Mouse (Mus musculus): ENCODE measurements at regions not wholly inside any gene's neighbourhood (a gene's known extent, or its start where the extent isn't known, plus 50 kb on each side); places are given as distances from the start of the nearest gene placed in this dataset.
A peak's percentile ranks its signal among the peaks of the same experiment; 100 is the strongest.

GRCm38 (mm10) chr1:168764368-168764895 lies 332.4 kb upstream of the Pbx1 start:
- H3K4me1 ChIP-seq (ENCODE audit: insufficient read depth) = no peaks in the 10 kb centered on the region
- H3K36me3 ChIP-seq (ENCODE audit: insufficient read depth) = no peaks in the 10 kb centered on the region
- no peaks in the 10 kb centered on the region for H3K27me3 ChIP-seq (ENCODE audit: insufficient read depth, low read length)
- WGBS = 71% methylated on average over 6 of the region's 6 CpGs
- no peak overlapping the region for H3K27ac ChIP-seq (ENCODE audit: low read depth)
- no peak overlapping the region for H3K4me2 ChIP-seq
- no peak overlapping the region for H3K9ac ChIP-seq
- DNase-seq (no peak), ATAC-seq (ENCODE audit: insufficient read depth) (no peak)
- H3K9me3 ChIP-seq (ENCODE audit: low read depth, low read length) = no peaks in the 10 kb centered on the region
- H3K4me3 ChIP-seq (ENCODE audit: low read depth, low read length) = no peak overlapping the region
- no peak for TF ChIP-seq CTCF (IDR thresholded peaks at IDR 0.05; ENCODE audit: low read depth)

- H3K27ac ChIP-seq (ENCODE audit: low read depth) = no peak overlapping the region
- H3K9ac ChIP-seq = no peak overlapping the region
- TF ChIP-seq CTCF (IDR thresholded peaks at IDR 0.05; ENCODE audit: low read depth) = no peak
- H3K9me3 ChIP-seq (ENCODE audit: low read depth, low read length) = no peaks in the 10 kb centered on the region
- no peaks in the 10 kb centered on the region for H3K27me3 ChIP-seq (ENCODE audit: insufficient read depth, low read length)
- no peaks in the 10 kb centered on the region for H3K4me1 ChIP-seq (ENCODE audit: insufficient read depth)
- no peaks in the 10 kb centered on the region for H3K36me3 ChIP-seq (ENCODE audit: insufficient read depth)
- no peak for DNase-seq
- ATAC-seq (ENCODE audit: insufficient read depth) = no peak
- H3K4me2 ChIP-seq = no peak overlapping the region
- 90% methylated on average over 2 of the region's 2 CpGs for WGBS
- no peak overlapping the region for H3K4me3 ChIP-seq (ENCODE audit: low read depth, low read length)
Measured at GRCm38 (mm10) chr1:168761095-168761494, 329.0 kb upstream of the Pbx1 start.

- no peaks in the 10 kb centered on the region for H3K36me3 ChIP-seq (ENCODE audit: insufficient read depth)
- TF ChIP-seq CTCF (IDR thresholded peaks at IDR 0.05; ENCODE audit: low read depth) = no peak
- H3K27ac ChIP-seq (ENCODE audit: low read depth) = no peak overlapping the region
- no peak overlapping the region for H3K9ac ChIP-seq
- H3K9me3 ChIP-seq (ENCODE audit: low read depth, low read length) = no peaks in the 10 kb centered on the region
- no peaks in the 10 kb centered on the region for H3K27me3 ChIP-seq (ENCODE audit: insufficient read depth, low read length)
- H3K4me3 ChIP-seq (ENCODE audit: low read depth, low read length) = no peak overlapping the region
- no peaks in the 10 kb centered on the region for H3K4me1 ChIP-seq (ENCODE audit: insufficient read depth)
- ATAC-seq (ENCODE audit: insufficient read depth) (no peak), DNase-seq (no peak)
- H3K4me2 ChIP-seq = no peak overlapping the region
- 63% methylated on average over 1 of the region's 1 CpGs for WGBS
Measured at GRCm38 (mm10) chr1:168760239-168760638, 328.2 kb upstream of the Pbx1 start.

- 74% methylated on average over 2 of the region's 2 CpGs for WGBS
- H3K27ac ChIP-seq (ENCODE audit: low read depth) = no peak overlapping the region
- no peak overlapping the region for H3K4me2 ChIP-seq
- H3K27me3 ChIP-seq (ENCODE audit: insufficient read depth, low read length) = no peaks in the 10 kb centered on the region
- ATAC-seq (ENCODE audit: insufficient read depth) = no peak
- no peaks in the 10 kb centered on the region for H3K36me3 ChIP-seq (ENCODE audit: insufficient read depth)
- no peaks in the 10 kb centered on the region for H3K9me3 ChIP-seq (ENCODE audit: low read depth, low read length)
- H3K9ac ChIP-seq = no peak overlapping the region
- peak; percentile 28 for DNase-seq
- no peaks in the 10 kb centered on the region for H3K4me1 ChIP-seq (ENCODE audit: insufficient read depth)
- no peak overlapping the region for H3K4me3 ChIP-seq (ENCODE audit: low read depth, low read length)
- no peak; the same call in 1 of the 2 replicates for TF ChIP-seq CTCF (IDR thresholded peaks at IDR 0.05; ENCODE audit: low read depth)
Measured at GRCm38 (mm10) chr1:168758835-168759234, 326.8 kb upstream of the Pbx1 start.

- Histone ChIP-seq H3K9me3 (ENCODE audit: low read depth, low read length) (no peaks in the 10 kb centered on the region), H3K36me3 (ENCODE audit: insufficient read depth) (no peaks in the 10 kb centered on the region), H3K27me3 (ENCODE audit: insufficient read depth, low read length) (no peaks in the 10 kb centered on the region), H3K4me2 (no peak overlapping the region), H3K4me1 (ENCODE audit: insufficient read depth) (no peaks in the 10 kb centered on the region), H3K9ac (no peak overlapping the region), H3K27ac (ENCODE audit: low read depth) (no peak overlapping the region), H3K4me3 (ENCODE audit: low read depth, low read length) (no peak overlapping the region)
- ATAC-seq (ENCODE audit: insufficient read depth) = no peak
- 79% methylated on average over 7 of the region's 7 CpGs for WGBS
- no peak for TF ChIP-seq CTCF (IDR thresholded peaks at IDR 0.05; ENCODE audit: low read depth)
- DNase-seq = no peak
Measured at GRCm38 (mm10) chr1:168754196-168754595, 322.1 kb upstream of the Pbx1 start.

- H3K27ac ChIP-seq (ENCODE audit: low read depth) = no peak overlapping the region
- no peak for ATAC-seq (ENCODE audit: insufficient read depth)
Measured at GRCm38 (mm10) chr1:168743435-168743834, 311.4 kb upstream of the Pbx1 start.

GRCm38 (mm10) chr1:168738005-168738404 lies 305.9 kb upstream of the Pbx1 start:
- Histone ChIP-seq H3K27ac (ENCODE audit: low read depth) (no peak overlapping the region), H3K4me2 (no peak overlapping the region), H3K27me3 (ENCODE audit: insufficient read depth, low read length) (no peaks in the 10 kb centered on the region), H3K36me3 (ENCODE audit: insufficient read depth) (no peaks in the 10 kb centered on the region), H3K4me3 (ENCODE audit: low read depth, low read length) (no peak overlapping the region), H3K9me3 (ENCODE audit: low read depth, low read length) (no peaks in the 10 kb centered on the region), H3K9ac (no peak overlapping the region), H3K4me1 (ENCODE audit: insufficient read depth) (no peaks in the 10 kb centered on the region)
- 71% methylated on average over 3 of the region's 3 CpGs for WGBS
- ATAC-seq (ENCODE audit: insufficient read depth) (no peak), DNase-seq (no peak)
- TF ChIP-seq CTCF (IDR thresholded peaks at IDR 0.05; ENCODE audit: low read depth) = no peak

More at GRCm38 (mm10) chr1:168743435-168743834, 311.4 kb upstream of the Pbx1 start:
- H3K4me2 ChIP-seq = no peak overlapping the region
- no peak for DNase-seq
- H3K4me1 ChIP-seq (ENCODE audit: insufficient read depth) = no peaks in the 10 kb centered on the region
- no peaks in the 10 kb centered on the region for H3K36me3 ChIP-seq (ENCODE audit: insufficient read depth)
- H3K4me3 ChIP-seq (ENCODE audit: low read depth, low read length) = no peak overlapping the region
- no peaks in the 10 kb centered on the region for H3K9me3 ChIP-seq (ENCODE audit: low read depth, low read length)
- TF ChIP-seq CTCF (IDR thresholded peaks at IDR 0.05; ENCODE audit: low read depth) = no peak
- 82% methylated on average over 1 of the region's 1 CpGs for WGBS
- no peaks in the 10 kb centered on the region for H3K27me3 ChIP-seq (ENCODE audit: insufficient read depth, low read length)
- H3K9ac ChIP-seq = no peak overlapping the region

All from lung, embryonic 14.5 days (tissue).